Comparison of ENCODE assay signal across 9 mouse cellular contexts in genomic region chr16:30193294-30194261, GRCm38 (mm10).
A peak's percentile ranks its signal among the peaks of the same experiment; 100 is the strongest.
DNase-seq lines count a peak whose midpoint lies in the region; ATAC-seq lines count a peak whose summit lies in the region.
"Had no signal": no experiment of that assay in that cellular context is flagged by ENCODE, and none has a peak within 500 bp of the region (broad histone marks: within the 10 kb centered on the region; RNA-seq: fewer than 3 reads in every experiment).

No protein-coding gene starts in this region.

- H3K4me2 ChIP-seq in heart, embryonic 15.5 days = 0 out of 2 replicates have a peak overlapping the region, but pooled peaks have one; percentile 9

- peak overlapping the region; percentile 43 for H3K27ac ChIP-seq in heart, embryonic 15.5 days

- peaks cover 49% of the 10 kb centered on the region for H3K4me1 ChIP-seq in heart, embryonic 15.5 days (replicated peaks)

- no peak overlapping the region for H3K9ac ChIP-seq in heart, embryonic 15.5 days

- no peak overlapping the region for H3K4me3 ChIP-seq in heart, embryonic 15.5 days
- H3K4me3 ChIP-seq: myocyte had no signal

- 0 out of 2 replicates have a peak, but pooled peaks cover 10% of the 10 kb centered on the region for H3K27me3 ChIP-seq in heart, embryonic 15.5 days

- 42% methylated on average over 8 of the region's 8 CpGs for WGBS in heart, embryonic 15.5 days

- DNase-seq in lung, adult 18-20 months = peak; percentile 24 to 59
- no peak for DNase-seq in lung, postnatal 25 days (ENCODE audit: low spot score)
- DNase-seq in cerebellum, adult 9-11 months = peak; percentile 70
- peak; percentile 70 to 83 for DNase-seq in kidney, postnatal 25 days
- peak; percentile 72 for DNase-seq in ovary, postnatal 14 days (ENCODE audit: low spot score)
- no peak for DNase-seq in spleen, postnatal 4 days (ENCODE audit: low spot score in 2 of 2)
- DNase-seq in layer of hippocampus, adult 11-12 months (ENCODE audit: low spot score) = no peak

- no peaks in the 10 kb centered on the region for H3K36me3 ChIP-seq in heart, embryonic 15.5 days

- ATAC-seq in heart, embryonic 15.5 days (replicated peaks; ENCODE audit: insufficient number of reproducible peaks, insufficient read depth, low FRiP score, low read depth) = peak; percentile 54; the same call in 1 of the 2 replicates

- H3K9me3 ChIP-seq in heart, embryonic 15.5 days (replicated peaks) = no peaks in the 10 kb centered on the region

Comparison
In these comparisons a context has a peak if more than half of its experiments do, and no peak if none do; other contexts are left out.
1. DNase-seq: peak in lung, adult 18-20 months (2 of 2), cerebellum, adult 9-11 months (single experiment), kidney, postnatal 25 days (2 of 2) and ovary, postnatal 14 days (single experiment); none in lung, postnatal 25 days (single experiment), spleen, postnatal 4 days (0 of 2) and layer of hippocampus, adult 11-12 months (single experiment).